Mouse (Mus musculus) forelimb bud, embryonic 11.5 days (tissue): ENCODE measurements around the gene Men1.
A peak's percentile ranks its signal among the peaks of the same experiment; 100 is the strongest.
"Not testable (repeated sequence)": the region's sequence is repeated elsewhere in the genome, so short reads cannot be mapped to it uniquely, and the experiment has no call there.

ENCODE experiments used
- DNase-seq: peaks from one replicate; pipeline ENCODE4 v3.0.0-alpha.2; 2012; ENCODE audit warnings: low read depth, low spot score

Men1 gene

GRCm38 (mm10) chr19:6304787-6305516, 29.8 kb upstream of the Men1 start:
- peak; percentile 88 for DNase-seq

- DNase-seq = no peak
Measured at GRCm38 (mm10) chr19:6305517-6306115, 29.2 kb upstream of the Men1 start.

GRCm38 (mm10) chr19:6306137-6306551, 28.6 kb upstream of the Men1 start, which contains the start of gene Cdc42bpg:
Gene Cdc42bpg (plus strand): TSS chr19:6306456.
- DNase-seq = peak; percentile 63

GRCm38 (mm10) chr19:6306586-6306985, 28.2 kb upstream of the Men1 start:
- peak; percentile 72 for DNase-seq

GRCm38 (mm10) chr19:6307733-6308531, 26.8 kb upstream of the Men1 start:
- no peak for DNase-seq

GRCm38 (mm10) chr19:6310181-6310580, 24.6 kb upstream of the Men1 start:
- no peak for DNase-seq

- not testable (repeated sequence) for DNase-seq
Measured at GRCm38 (mm10) chr19:6311783-6312182, 23.0 kb upstream of the Men1 start.

GRCm38 (mm10) chr19:6313796-6314195, 21.0 kb upstream of the Men1 start:
- DNase-seq = no peak

- DNase-seq = no peak
Measured at GRCm38 (mm10) chr19:6314513-6314912, 20.3 kb upstream of the Men1 start.

- no peak for DNase-seq
Measured at GRCm38 (mm10) chr19:6315573-6315972, 19.2 kb upstream of the Men1 start.

GRCm38 (mm10) chr19:6318145-6318544, 16.6 kb upstream of the Men1 start:
- no peak for DNase-seq

- DNase-seq = no peak
Measured at GRCm38 (mm10) chr19:6321358-6321757, 13.4 kb upstream of the Men1 start.

GRCm38 (mm10) chr19:6321786-6322621, 12.8 kb upstream of the Men1 start:
- DNase-seq = no peak

GRCm38 (mm10) chr19:6324751-6325150, 10.0 kb upstream of the Men1 start:
- no peak for DNase-seq

- no peak for DNase-seq
Measured at GRCm38 (mm10) chr19:6331178-6331577, 3.6 kb upstream of the Men1 start.

GRCm38 (mm10) chr19:6331719-6332516, 2.9 kb upstream of the Men1 start:
- DNase-seq = peak; percentile 46

GRCm38 (mm10) chr19:6333761-6334595, 801 bp upstream of the Men1 start:
- DNase-seq = no peak

- DNase-seq = no peak
Measured at GRCm38 (mm10) chr19:6335458-6335827, 664 bp downstream of the Men1 start.

- no peak for DNase-seq
Measured at GRCm38 (mm10) chr19:6336920-6337319, 2.1 kb downstream of the Men1 start.

- no peak for DNase-seq
Measured at GRCm38 (mm10) chr19:6338171-6338570, 3.4 kb downstream of the Men1 start.
